Comparison of ENCODE assay signal across 13 mouse cellular contexts in the genomic region with DNA sequence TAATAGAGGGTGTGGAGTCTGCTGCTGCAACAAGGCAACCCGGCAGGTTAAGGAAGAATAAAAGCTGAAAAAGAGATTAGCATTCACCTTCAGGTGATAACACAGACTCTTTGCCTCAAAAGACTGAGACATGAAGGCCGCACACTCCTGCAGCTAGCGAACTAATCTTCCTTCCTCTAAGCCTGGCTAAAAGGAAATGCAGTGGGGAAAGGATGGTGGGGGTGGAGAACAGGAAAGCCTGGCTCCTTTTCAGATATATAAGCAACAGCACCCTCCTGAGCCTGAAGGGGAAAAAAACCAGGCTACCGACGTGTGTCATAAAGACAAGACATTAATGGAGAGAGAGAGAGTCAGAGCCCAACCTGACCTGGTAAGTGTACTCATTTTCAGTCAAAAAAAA.
DNase-seq lines count a peak whose midpoint lies in the region; ATAC-seq and TF ChIP-seq lines count a peak whose summit lies in the region.
"Had no signal": no experiment of that assay in that cellular context is flagged by ENCODE, and none has a peak within 500 bp of the region (broad histone marks: within the 10 kb centered on the region; RNA-seq: fewer than 3 reads in every experiment).

No protein-coding gene starts in this region.

- H3K27ac ChIP-seq in hindbrain, postnatal 0 days, result no peak overlapping the region
- no peak overlapping the region for H3K27ac ChIP-seq in hindbrain, embryonic 14.5 days
- no peak overlapping the region for H3K27ac ChIP-seq in stomach, embryonic 15.5 days
- H3K27ac ChIP-seq: hindbrain, embryonic 12.5 days; limb, embryonic 12.5 days; lung, embryonic 15.5 days had no signal

- no peaks in the 10 kb centered on the region for H3K27me3 ChIP-seq in hindbrain, postnatal 0 days (ENCODE audit: insufficient read depth, low read length)
- no peaks in the 10 kb centered on the region for H3K27me3 ChIP-seq in hindbrain, embryonic 14.5 days (ENCODE audit: control insufficient read depth, insufficient read depth, low read length)
- no peaks in the 10 kb centered on the region for H3K27me3 ChIP-seq in stomach, embryonic 15.5 days (replicated peaks)
- H3K27me3 ChIP-seq: hindbrain, embryonic 12.5 days; limb, embryonic 12.5 days; lung, embryonic 15.5 days had no signal

- H3K4me2 ChIP-seq in hindbrain, postnatal 0 days (ENCODE audit: low read depth, low read length), result no peak overlapping the region
- no peak overlapping the region for H3K4me2 ChIP-seq in hindbrain, embryonic 14.5 days (replicated peaks)
- no peak overlapping the region for H3K4me2 ChIP-seq in stomach, embryonic 15.5 days
- H3K4me2 ChIP-seq: hindbrain, embryonic 12.5 days; limb, embryonic 12.5 days; lung, embryonic 15.5 days had no signal

- no peak for TF ChIP-seq CTCF in hindbrain, postnatal 0 days (IDR thresholded peaks at IDR 0.05; ENCODE audit: low read depth)

- peak; percentile 49 for DNase-seq in hindbrain, postnatal 0 days (ENCODE audit: low spot score)
- DNase-seq in hindbrain, embryonic 14.5 days (ENCODE audit: low spot score), result no peak
- peak; percentile 2 for DNase-seq in lung, postnatal 14 days
- no peak for DNase-seq in lung, adult 18-20 months
- peak; percentile 26 for DNase-seq in ZHBTc4 (ENCODE audit: low read depth, low spot score)
- DNase-seq: adrenal gland, postnatal 25 days; embryo, embryonic 11 days; right cerebral cortex, postnatal 4 days had no signal

- H3K4me1 ChIP-seq in hindbrain, postnatal 0 days (ENCODE audit: insufficient read depth, low read length), result peaks cover 8% of the 10 kb centered on the region; the same call in 1 of the 2 replicates
- H3K4me1 ChIP-seq in hindbrain, embryonic 14.5 days (replicated peaks; ENCODE audit: control insufficient read depth, insufficient read depth, low read length), result peaks cover 13% of the 10 kb centered on the region; the same call in 1 of the 2 replicates
- peaks cover 4% of the 10 kb centered on the region; the same call in 1 of the 2 replicates for H3K4me1 ChIP-seq in stomach, embryonic 15.5 days
- H3K4me1 ChIP-seq: limb, embryonic 12.5 days; lung, embryonic 15.5 days had no signal

- 62% methylated on average over 5 of the region's 5 CpGs for WGBS in hindbrain, postnatal 0 days
- WGBS in hindbrain, embryonic 14.5 days, result 58% methylated on average over 5 of the region's 5 CpGs
- 33% methylated on average over 5 of the region's 5 CpGs for WGBS in stomach, embryonic 15.5 days

- H3K9ac ChIP-seq in hindbrain, postnatal 0 days (replicated peaks; ENCODE audit: low read length), result no peak overlapping the region
- no peak overlapping the region for H3K9ac ChIP-seq in hindbrain, embryonic 14.5 days
- H3K9ac ChIP-seq in stomach, embryonic 15.5 days, result no peak overlapping the region
- H3K9ac ChIP-seq: hindbrain, embryonic 12.5 days; limb, embryonic 12.5 days; lung, embryonic 15.5 days had no signal

- ATAC-seq in hindbrain, postnatal 0 days, result no peak
- ATAC-seq in hindbrain, embryonic 14.5 days (ENCODE audit: low FRiP score), result no peak
- peak; percentile 78 for ATAC-seq in stomach, embryonic 15.5 days (ENCODE audit: insufficient read depth, low FRiP score, low read depth)
- no peak for ATAC-seq in monocyte, adult 5-6 weeks (replicated peaks; ENCODE audit: insufficient number of reproducible peaks, low FRiP score, low TSS enrichment, poor library complexity, severe bottlenecking)

- H3K4me3 ChIP-seq in hindbrain, postnatal 0 days (ENCODE audit: low read length), result no peak overlapping the region
- H3K4me3 ChIP-seq in hindbrain, embryonic 14.5 days (replicated peaks; ENCODE audit: low read length), result no peak overlapping the region
- H3K4me3 ChIP-seq in stomach, embryonic 15.5 days (replicated peaks), result no peak overlapping the region
- H3K4me3 ChIP-seq: hindbrain, embryonic 12.5 days; limb, embryonic 12.5 days; lung, embryonic 15.5 days had no signal

- no peaks in the 10 kb centered on the region for H3K36me3 ChIP-seq in hindbrain, postnatal 0 days (ENCODE audit: insufficient read depth, low read length)
- H3K36me3 ChIP-seq in hindbrain, embryonic 14.5 days (replicated peaks; ENCODE audit: control insufficient read depth, insufficient read depth), result no peaks in the 10 kb centered on the region
- no peaks in the 10 kb centered on the region for H3K36me3 ChIP-seq in stomach, embryonic 15.5 days
- H3K36me3 ChIP-seq: hindbrain, embryonic 12.5 days; limb, embryonic 12.5 days; lung, embryonic 15.5 days had no signal

- peaks cover 2% of the 10 kb centered on the region; the same call in 1 of the 2 replicates for H3K9me3 ChIP-seq in hindbrain, postnatal 0 days (ENCODE audit: low read length)
- H3K9me3 ChIP-seq in hindbrain, embryonic 14.5 days (ENCODE audit: control insufficient read depth, low read length), result peaks cover 3% of the 10 kb centered on the region; the same call in 1 of the 2 replicates
- H3K9me3 ChIP-seq in stomach, embryonic 15.5 days, result no peaks in the 10 kb centered on the region
- H3K9me3 ChIP-seq: limb, embryonic 12.5 days; lung, embryonic 15.5 days had no signal

Comparison
In these comparisons a context has a peak if more than half of its experiments do, and no peak if none do; other contexts are left out.
1. DNase-seq: peak in hindbrain, postnatal 0 days (single experiment), lung, postnatal 14 days (single experiment) and ZHBTc4 (single experiment); none in hindbrain, embryonic 14.5 days (single experiment) and lung, adult 18-20 months (0 of 2).